Mouse (Mus musculus): Measurements from ENCODE around the gene Hoxb4. TPM values are rescaled to one million over a fixed set of nuclear protein-coding genes. Genes with fewer than 3 reads are reported as not detected.

The Hoxb4 gene
- polyA plus RNA-seq, 1 experiment from 2014 or later, result 0.09 TPM

DNA sequence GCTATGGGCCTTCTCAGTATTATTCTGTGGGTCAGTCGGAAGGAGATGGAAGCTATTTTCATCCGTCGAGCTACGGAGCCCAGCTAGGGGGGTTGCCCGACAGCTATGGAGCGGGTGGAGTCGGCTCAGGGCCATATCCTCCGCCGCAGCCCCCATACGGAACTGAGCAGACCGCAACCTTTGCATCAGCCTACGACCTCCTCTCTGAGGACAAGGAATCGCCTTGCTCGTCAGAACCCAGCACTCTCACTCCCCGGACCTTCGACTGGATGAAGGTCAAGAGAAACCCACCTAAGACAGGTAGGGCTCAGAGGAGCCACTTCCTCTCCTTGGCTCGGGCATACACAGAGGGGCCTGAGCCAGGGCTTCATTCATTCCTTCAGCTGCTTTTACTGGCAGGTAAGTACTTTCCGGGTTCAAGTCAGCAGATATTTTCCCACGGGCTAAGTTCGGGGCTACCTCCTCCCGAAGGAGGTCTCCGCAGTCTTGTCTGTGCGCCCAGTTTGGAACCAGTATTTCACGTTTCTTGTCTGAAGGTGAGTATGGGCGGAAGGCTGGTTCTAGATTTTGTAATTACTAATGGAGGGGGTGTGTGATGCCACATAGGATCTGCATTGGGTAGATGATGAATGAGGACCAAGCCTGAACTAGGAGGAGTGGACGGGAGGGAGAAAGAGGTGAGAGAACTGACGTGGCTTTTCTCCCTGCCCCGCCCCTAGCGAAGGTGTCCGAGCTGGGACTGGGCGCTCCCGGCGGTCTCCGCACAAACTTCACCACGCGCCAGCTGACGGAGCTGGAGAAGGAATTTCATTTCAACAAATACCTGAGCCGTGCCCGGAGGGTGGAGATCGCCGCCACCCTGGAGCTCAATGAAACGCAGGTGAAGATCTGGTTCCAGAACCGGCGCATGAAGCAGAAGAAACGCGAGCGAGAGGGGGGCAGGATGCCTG is 48.3 kb downstream of the Hoxb4 start:
- Histone ChIP-seq H3K4me1 (ENCODE audit: control insufficient read depth in 2 of 2, insufficient read depth in 2 of 2, low read length in 2 of 2) (no peaks in the 10 kb centered on the region; a peak in 1 of 4 replicates), H3K9ac (ENCODE audit: low read length) (no peak overlapping the region), H3K27me3 (ENCODE audit: control insufficient read depth, insufficient read depth, low read length) (peaks cover 97% of the 10 kb centered on the region), H3K4me3 (ENCODE audit: control insufficient read depth in 1 of 2, insufficient read depth in 1 of 2, low read depth in 1 of 2, low read length in 2 of 2) (peak overlapping the region in 1 of 2 experiments; percentile 17; a peak in 1 of 4 replicates), H3K4me2 (ENCODE audit: low read length) (peak overlapping the region; percentile 27; the same call in 1 of the 2 replicates), H3K27ac (replicated peaks in 1 of 2; ENCODE audit: control insufficient read depth in 1 of 2, insufficient read depth in 1 of 2, low read depth in 2 of 2, low read length in 2 of 2) (no peak overlapping the region), H3K36me3 (ENCODE audit: control insufficient read depth, insufficient read depth, low read length) (no peaks in the 10 kb centered on the region), H3K9me3 (ENCODE audit: control insufficient read depth, low read length) (peaks cover 5% of the 10 kb centered on the region; the same call in 1 of the 2 replicates)
- ATAC-seq (ENCODE audit: insufficient number of reproducible peaks, insufficient read depth, low FRiP score, low read depth), result no peak
- WGBS, result 2% methylated on average over 47 of the region's 47 CpGs

DNA sequence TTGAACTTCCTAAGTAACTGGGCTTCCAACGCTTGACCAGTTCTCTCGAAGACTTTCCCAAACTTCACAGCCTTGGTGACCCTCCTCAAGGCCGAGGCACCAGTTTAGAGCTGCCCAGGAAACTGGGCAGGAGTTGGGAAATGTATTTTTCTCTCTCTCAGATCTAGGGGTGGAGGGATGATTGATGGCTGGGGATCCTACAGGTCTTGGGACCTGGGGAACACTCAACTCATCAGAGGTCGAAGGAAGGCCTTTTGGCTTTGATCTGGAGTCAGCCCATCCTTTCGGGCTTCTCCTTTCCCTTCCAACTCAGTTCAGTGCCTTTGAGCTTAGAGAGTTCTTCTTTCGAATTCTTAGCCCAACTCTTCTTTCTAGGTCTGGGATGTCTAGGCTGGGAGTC is 49.1 kb downstream of the Hoxb4 start:
- H3K4me3 ChIP-seq (ENCODE audit: control insufficient read depth in 1 of 2, insufficient read depth in 1 of 2, low read depth in 1 of 2, low read length in 2 of 2), result no peak overlapping the region
- no peak overlapping the region for H3K27ac ChIP-seq (replicated peaks in 1 of 2; ENCODE audit: control insufficient read depth in 1 of 2, insufficient read depth in 1 of 2, low read depth in 2 of 2, low read length in 2 of 2)
- WGBS, result 31% methylated on average over 6 of the region's 6 CpGs
- H3K36me3 ChIP-seq (ENCODE audit: control insufficient read depth, insufficient read depth, low read length), result no peaks in the 10 kb centered on the region
- ATAC-seq (ENCODE audit: insufficient number of reproducible peaks, insufficient read depth, low FRiP score, low read depth), result no peak
- H3K4me2 ChIP-seq (ENCODE audit: low read length), result no peak overlapping the region
- no peaks in the 10 kb centered on the region; a peak in 1 of 4 replicates for H3K4me1 ChIP-seq (ENCODE audit: control insufficient read depth in 2 of 2, insufficient read depth in 2 of 2, low read length in 2 of 2)
- peaks cover 5% of the 10 kb centered on the region; the same call in 1 of the 2 replicates for H3K9me3 ChIP-seq (ENCODE audit: control insufficient read depth, low read length)
- H3K27me3 ChIP-seq (ENCODE audit: control insufficient read depth, insufficient read depth, low read length), result peaks cover 97% of the 10 kb centered on the region
- no peak overlapping the region for H3K9ac ChIP-seq (ENCODE audit: low read length)

DNA sequence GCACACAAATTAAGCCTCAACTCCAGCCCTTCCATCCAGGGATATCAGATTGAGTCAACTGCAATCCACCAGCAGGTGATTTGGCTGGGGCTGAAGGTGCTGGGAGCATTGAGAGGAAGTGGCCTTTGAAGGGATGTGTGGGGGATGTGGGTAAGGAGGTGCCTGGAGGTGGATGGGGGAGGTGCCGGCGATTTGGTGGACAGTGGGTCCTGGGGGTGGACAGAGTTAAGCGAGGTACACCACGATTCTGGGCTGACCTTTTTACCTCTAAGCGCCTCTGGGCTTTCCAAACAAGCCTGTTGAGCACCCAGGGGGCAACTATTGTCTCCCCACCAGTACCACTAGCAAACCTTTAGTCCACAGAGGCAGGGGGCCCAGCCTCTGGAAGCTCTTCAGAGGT is 50.6 kb downstream of the Hoxb4 start:
- H3K9me3 ChIP-seq (ENCODE audit: control insufficient read depth, low read length), result no peaks in the 10 kb centered on the region
- no peak overlapping the region for H3K4me2 ChIP-seq (ENCODE audit: low read length)
- H3K4me3 ChIP-seq (ENCODE audit: control insufficient read depth in 1 of 2, insufficient read depth in 1 of 2, low read depth in 1 of 2, low read length in 2 of 2), result no peak overlapping the region
- no peak for ATAC-seq (ENCODE audit: insufficient number of reproducible peaks, insufficient read depth, low FRiP score, low read depth)
- H3K36me3 ChIP-seq (ENCODE audit: control insufficient read depth, insufficient read depth, low read length), result no peaks in the 10 kb centered on the region
- no peak overlapping the region for H3K9ac ChIP-seq (ENCODE audit: low read length)
- 13% methylated on average over 5 of the region's 5 CpGs for WGBS
- no peak overlapping the region for H3K27ac ChIP-seq (replicated peaks in 1 of 2; ENCODE audit: control insufficient read depth in 1 of 2, insufficient read depth in 1 of 2, low read depth in 2 of 2, low read length in 2 of 2)
- H3K4me1 ChIP-seq (ENCODE audit: control insufficient read depth in 2 of 2, insufficient read depth in 2 of 2, low read length in 2 of 2), result no peaks in the 10 kb centered on the region; a peak in 1 of 4 replicates
- H3K27me3 ChIP-seq (ENCODE audit: control insufficient read depth, insufficient read depth, low read length), result peaks cover 98% of the 10 kb centered on the region

DNA sequence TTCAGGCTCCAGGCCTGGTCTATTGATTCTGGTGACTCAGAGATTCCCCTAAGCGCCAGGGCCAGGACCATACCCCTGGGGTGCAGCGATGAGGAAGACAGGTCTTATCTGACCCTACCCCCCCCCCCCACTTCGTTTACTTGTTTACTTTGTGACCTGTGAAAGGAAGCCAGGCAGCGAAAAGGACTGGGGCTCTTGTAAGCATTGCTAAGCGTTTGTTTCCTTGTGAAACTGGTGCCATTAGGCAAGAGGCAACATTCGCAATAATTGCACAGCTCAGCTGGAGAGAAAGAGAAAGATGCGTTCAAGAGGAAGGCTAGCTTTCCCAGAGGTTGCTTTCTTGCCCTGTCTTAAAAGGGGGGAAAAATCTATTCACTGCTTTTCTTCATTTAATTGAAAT is 51.1 kb downstream of the Hoxb4 start:
- Histone ChIP-seq H3K4me1 (ENCODE audit: control insufficient read depth in 2 of 2, insufficient read depth in 2 of 2, low read length in 2 of 2) (no peaks in the 10 kb centered on the region; a peak in 1 of 4 replicates), H3K9ac (ENCODE audit: low read length) (no peak overlapping the region), H3K4me2 (ENCODE audit: low read length) (no peak overlapping the region), H3K36me3 (ENCODE audit: control insufficient read depth, insufficient read depth, low read length) (no peaks in the 10 kb centered on the region), H3K27me3 (ENCODE audit: control insufficient read depth, insufficient read depth, low read length) (peaks cover 98% of the 10 kb centered on the region), H3K9me3 (ENCODE audit: control insufficient read depth, low read length) (no peaks in the 10 kb centered on the region), H3K4me3 (ENCODE audit: control insufficient read depth in 1 of 2, insufficient read depth in 1 of 2, low read depth in 1 of 2, low read length in 2 of 2) (no peak overlapping the region), H3K27ac (replicated peaks in 1 of 2; ENCODE audit: control insufficient read depth in 1 of 2, insufficient read depth in 1 of 2, low read depth in 2 of 2, low read length in 2 of 2) (no peak overlapping the region)
- WGBS, result 25% methylated on average over 7 of the region's 7 CpGs
- no peak for ATAC-seq (ENCODE audit: insufficient number of reproducible peaks, insufficient read depth, low FRiP score, low read depth)

MicroRNAs encoded within 50 kb of the gene (microRNA counts, 519-probe panel; counts per million panel counts)
- microRNA mmu-miR-10a, result 322 counts per million, percentile 70 among the panel's probes with 10 or more counts

Small RNAs within 50 kb of the gene (microRNA-seq; reads per million reads assigned to microRNA genes)
- 1,188 reads per million, percentile 79 among the genes with 10 or more reads in this experiment for gene Mir10a

Other genes with a start within 250 kb of the Hoxb4 start
- gene Atp5g1, start 242.6 kb upstream of the Hoxb4 start, polyA plus RNA-seq (2014; fragmentation: Nextera tagmentation; extraction: Ambion mirVana), result 2,464 and 2,507 TPM in 2 replicates
- not detected in 2 replicates for gene Calcoco2, start 206.3 kb upstream of the Hoxb4 start, polyA plus RNA-seq (2014; fragmentation: Nextera tagmentation; extraction: Ambion mirVana)
- not detected in 2 replicates for gene Ttll6, start 184.5 kb upstream of the Hoxb4 start, polyA plus RNA-seq (2014; fragmentation: Nextera tagmentation; extraction: Ambion mirVana)
- not detected in 2 replicates for gene Hoxb13, start 124.0 kb upstream of the Hoxb4 start, polyA plus RNA-seq (2014; fragmentation: Nextera tagmentation; extraction: Ambion mirVana)
- gene Hoxb9, start 46.8 kb upstream of the Hoxb4 start, polyA plus RNA-seq (2014; fragmentation: Nextera tagmentation; extraction: Ambion mirVana), result not detected in 2 replicates
- not detected in 2 replicates for gene Hoxb8, start 36.4 kb upstream of the Hoxb4 start, polyA plus RNA-seq (2014; fragmentation: Nextera tagmentation; extraction: Ambion mirVana)
- gene Hoxb7, start 31.6 kb upstream of the Hoxb4 start, polyA plus RNA-seq (2014; fragmentation: Nextera tagmentation; extraction: Ambion mirVana), result 0.36 TPM in 1 of 2 replicates, not detected in the other
- not detected in 2 replicates for gene Hoxb6, start 25.8 kb upstream of the Hoxb4 start, polyA plus RNA-seq (2014; fragmentation: Nextera tagmentation; extraction: Ambion mirVana)
- 0.27 TPM in 1 of 2 replicates, not detected in the other for gene Hoxb5, start 14.9 kb upstream of the Hoxb4 start, polyA plus RNA-seq (2014; fragmentation: Nextera tagmentation; extraction: Ambion mirVana)
- gene Hoxb3, start 5.1 kb downstream of the Hoxb4 start, polyA plus RNA-seq (2014; fragmentation: Nextera tagmentation; extraction: Ambion mirVana), result 0.31 and 0.43 TPM in 2 replicates
- 2.0 and 2.9 TPM in 2 replicates for gene Hoxb2, start 32.3 kb downstream of the Hoxb4 start, polyA plus RNA-seq (2014; fragmentation: Nextera tagmentation; extraction: Ambion mirVana)
- 0.09 TPM in 1 of 2 replicates, not detected in the other for gene Hoxb1, start 47.5 kb downstream of the Hoxb4 start, polyA plus RNA-seq (2014; fragmentation: Nextera tagmentation; extraction: Ambion mirVana)
- 0.23 TPM in 1 of 2 replicates, not detected in the other for gene Skap1, start 146.3 kb downstream of the Hoxb4 start, polyA plus RNA-seq (2014; fragmentation: Nextera tagmentation; extraction: Ambion mirVana)

Data from heart, embryonic 14.5 days (tissue).